In the genomic region with DNA sequence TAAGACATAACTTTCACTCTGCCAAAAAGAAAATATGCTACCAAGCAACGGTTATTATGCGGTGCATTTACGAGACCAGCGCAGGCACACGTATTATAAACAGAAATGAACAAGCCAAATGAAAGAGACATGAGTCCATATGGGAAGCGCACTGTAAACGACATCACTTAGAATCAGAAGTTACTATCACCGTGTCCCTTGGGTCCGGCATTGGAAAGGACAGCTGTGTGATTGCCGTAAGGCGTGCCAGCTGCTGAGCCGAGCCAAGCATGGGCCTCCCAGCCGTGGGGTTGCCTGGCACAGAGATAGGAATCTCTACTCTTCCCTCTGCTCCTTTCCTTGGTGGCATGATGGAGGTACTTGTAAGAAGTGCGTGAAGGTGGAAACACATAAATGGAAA, we compare ENCODE assay signal across 26 mouse cellular contexts.
DNase-seq lines count a peak whose midpoint lies in the region; ATAC-seq lines count a peak whose summit lies in the region.
"Had no signal": no experiment of that assay in that cellular context is flagged by ENCODE, and none has a peak within 500 bp of the region (broad histone marks: within the 10 kb centered on the region; RNA-seq: fewer than 3 reads in every experiment).

No protein-coding gene starts in this region.

- no peaks in the 10 kb centered on the region for H3K36me3 ChIP-seq in hindbrain, embryonic 13.5 days
- no peaks in the 10 kb centered on the region for H3K36me3 ChIP-seq in hindbrain, embryonic 12.5 days
- no peaks in the 10 kb centered on the region for H3K36me3 ChIP-seq in midbrain, embryonic 14.5 days (ENCODE audit: control insufficient read depth, insufficient read depth, low read length)
- H3K36me3 ChIP-seq in midbrain, embryonic 13.5 days = no peaks in the 10 kb centered on the region
- no peaks in the 10 kb centered on the region for H3K36me3 ChIP-seq in neural tube, embryonic 14.5 days (ENCODE audit: control insufficient read depth, insufficient read depth, low read length)
- H3K36me3 ChIP-seq: embryonic facial prominence, embryonic 13.5 days; heart, embryonic 10.5 days; kidney, embryonic 15.5 days; limb, embryonic 12.5 days; midbrain, embryonic 10.5 days; neural tube, embryonic 12.5 days had no signal

- H3K27me3 ChIP-seq in hindbrain, embryonic 13.5 days = no peaks in the 10 kb centered on the region
- H3K27me3 ChIP-seq in hindbrain, embryonic 12.5 days = no peaks in the 10 kb centered on the region
- H3K27me3 ChIP-seq in midbrain, embryonic 14.5 days (ENCODE audit: control insufficient read depth, insufficient read depth, low read length) = no peaks in the 10 kb centered on the region
- H3K27me3 ChIP-seq in midbrain, embryonic 13.5 days = no peaks in the 10 kb centered on the region
- no peaks in the 10 kb centered on the region for H3K27me3 ChIP-seq in neural tube, embryonic 14.5 days (ENCODE audit: control insufficient read depth, insufficient read depth, low read length)
- H3K27me3 ChIP-seq: embryonic facial prominence, embryonic 13.5 days; kidney, embryonic 15.5 days; limb, embryonic 12.5 days; neural tube, embryonic 12.5 days had no signal

- H3K27ac ChIP-seq in hindbrain, embryonic 13.5 days = no peak overlapping the region
- no peak overlapping the region for H3K27ac ChIP-seq in hindbrain, embryonic 12.5 days
- H3K27ac ChIP-seq in midbrain, embryonic 14.5 days (replicated peaks; ENCODE audit: low read depth, low read length) = no peak overlapping the region
- no peak overlapping the region for H3K27ac ChIP-seq in midbrain, embryonic 13.5 days
- H3K27ac ChIP-seq in neural tube, embryonic 14.5 days (ENCODE audit: low read depth, low read length) = no peak overlapping the region
- H3K27ac ChIP-seq: embryonic facial prominence, embryonic 13.5 days; heart, embryonic 10.5 days; kidney, embryonic 15.5 days; limb, embryonic 12.5 days; midbrain, embryonic 10.5 days; neural tube, embryonic 12.5 days; stomach, postnatal 0 days had no signal

- 73% methylated on average over 14 of the region's 14 CpGs for WGBS in hindbrain, embryonic 13.5 days
- WGBS in hindbrain, embryonic 12.5 days = 87% methylated on average over 14 of the region's 14 CpGs
- WGBS in midbrain, embryonic 14.5 days = 87% methylated on average over 14 of the region's 14 CpGs
- 88% methylated on average over 14 of the region's 14 CpGs for WGBS in midbrain, embryonic 13.5 days
- WGBS in neural tube, embryonic 14.5 days = 70% methylated on average over 14 of the region's 14 CpGs

- no peaks in the 10 kb centered on the region for H3K9me3 ChIP-seq in hindbrain, embryonic 13.5 days
- no peaks in the 10 kb centered on the region for H3K9me3 ChIP-seq in hindbrain, embryonic 12.5 days (replicated peaks)
- H3K9me3 ChIP-seq in midbrain, embryonic 14.5 days (ENCODE audit: control insufficient read depth, low read length) = no peaks in the 10 kb centered on the region
- H3K9me3 ChIP-seq in midbrain, embryonic 13.5 days = no peaks in the 10 kb centered on the region
- no peaks in the 10 kb centered on the region for H3K9me3 ChIP-seq in neural tube, embryonic 14.5 days (ENCODE audit: control insufficient read depth, low read length)
- H3K9me3 ChIP-seq: embryonic facial prominence, embryonic 13.5 days; heart, embryonic 10.5 days; kidney, embryonic 15.5 days; limb, embryonic 12.5 days; midbrain, embryonic 10.5 days; neural tube, embryonic 12.5 days had no signal

- H3K4me3 ChIP-seq in hindbrain, embryonic 13.5 days = no peak overlapping the region
- H3K4me3 ChIP-seq in hindbrain, embryonic 12.5 days = no peak overlapping the region
- H3K4me3 ChIP-seq in midbrain, embryonic 14.5 days (replicated peaks; ENCODE audit: low read depth, low read length) = no peak overlapping the region
- H3K4me3 ChIP-seq in midbrain, embryonic 13.5 days (replicated peaks) = no peak overlapping the region
- no peak overlapping the region for H3K4me3 ChIP-seq in neural tube, embryonic 14.5 days (ENCODE audit: low read depth, low read length)
- H3K4me3 ChIP-seq: embryonic facial prominence, embryonic 13.5 days; erythroblast, embryonic 14.5 days; heart, embryonic 10.5 days; kidney, embryonic 15.5 days; limb, embryonic 12.5 days; midbrain, embryonic 10.5 days; neural tube, embryonic 12.5 days had no signal

- H3K4me1 ChIP-seq in hindbrain, embryonic 13.5 days (replicated peaks) = peaks cover 12% of the 10 kb centered on the region
- no peaks in the 10 kb centered on the region; the same call in 1 of the 2 replicates for H3K4me1 ChIP-seq in hindbrain, embryonic 12.5 days
- no peaks in the 10 kb centered on the region for H3K4me1 ChIP-seq in midbrain, embryonic 14.5 days (ENCODE audit: control insufficient read depth, insufficient read depth, low read length)
- peaks cover 4% of the 10 kb centered on the region; the same call in 1 of the 2 replicates for H3K4me1 ChIP-seq in midbrain, embryonic 13.5 days (replicated peaks)
- H3K4me1 ChIP-seq in neural tube, embryonic 14.5 days (ENCODE audit: control insufficient read depth, insufficient read depth, low read length) = peaks cover 3% of the 10 kb centered on the region; the same call in 1 of the 2 replicates
- H3K4me1 ChIP-seq: embryonic facial prominence, embryonic 13.5 days; heart, embryonic 10.5 days; limb, embryonic 12.5 days; midbrain, embryonic 10.5 days; neural tube, embryonic 12.5 days had no signal

- peak; percentile 27 to 55 for DNase-seq in cerebellum, postnatal 4 days (ENCODE audit: low spot score in 2 of 2)
- DNase-seq in cerebellum, postnatal 25 days = no peak
- peak; percentile 26 for DNase-seq in midbrain, embryonic 14.5 days
- no peak for DNase-seq in thymus, postnatal 0 days (ENCODE audit: low spot score)
- DNase-seq: adrenal gland, postnatal 14 days; cerebellum, adult 9-10 months; embryo, embryonic 11 days; kidney, adult 11 months; kidney, postnatal 4 days; liver, postnatal 0 days; thymus, adult 2 months had no signal

- no peak overlapping the region for H3K4me2 ChIP-seq in hindbrain, embryonic 13.5 days
- H3K4me2 ChIP-seq in hindbrain, embryonic 12.5 days (replicated peaks) = no peak overlapping the region
- no peak overlapping the region for H3K4me2 ChIP-seq in midbrain, embryonic 14.5 days (ENCODE audit: low read length)
- no peak overlapping the region for H3K4me2 ChIP-seq in midbrain, embryonic 13.5 days (replicated peaks)
- no peak overlapping the region for H3K4me2 ChIP-seq in neural tube, embryonic 14.5 days (ENCODE audit: low read depth, low read length)
- H3K4me2 ChIP-seq: embryonic facial prominence, embryonic 13.5 days; kidney, embryonic 15.5 days; limb, embryonic 12.5 days; liver, embryonic 11.5 days; neural tube, embryonic 12.5 days had no signal

- no peak overlapping the region for H3K9ac ChIP-seq in hindbrain, embryonic 13.5 days
- no peak overlapping the region for H3K9ac ChIP-seq in hindbrain, embryonic 12.5 days
- H3K9ac ChIP-seq in midbrain, embryonic 14.5 days (replicated peaks; ENCODE audit: low read length) = no peak overlapping the region
- H3K9ac ChIP-seq in midbrain, embryonic 13.5 days (replicated peaks) = no peak overlapping the region
- H3K9ac ChIP-seq in neural tube, embryonic 14.5 days (replicated peaks; ENCODE audit: low read depth, low read length) = no peak overlapping the region
- H3K9ac ChIP-seq: embryonic facial prominence, embryonic 13.5 days; kidney, embryonic 15.5 days; limb, embryonic 12.5 days; liver, postnatal 0 days; neural tube, embryonic 12.5 days had no signal

- ATAC-seq in hindbrain, embryonic 13.5 days (ENCODE audit: low FRiP score) = peak; percentile 71
- no peak for ATAC-seq in hindbrain, embryonic 12.5 days (ENCODE audit: low FRiP score)
- no peak for ATAC-seq in midbrain, embryonic 14.5 days (ENCODE audit: low FRiP score, low TSS enrichment)
- no peak for ATAC-seq in midbrain, embryonic 13.5 days
- peak; percentile 83; the same call in 1 of the 2 replicates for ATAC-seq in neural tube, embryonic 14.5 days (ENCODE audit: low read depth)
- ATAC-seq: CD4-positive, CD25-positive, alpha-beta regulatory T cell, adult 4 months; liver, postnatal 0 days; lung, postnatal 0 days had no signal

Comparison
In these comparisons a context has a peak if more than half of its experiments do, and no peak if none do; other contexts are left out.
1. DNase-seq: peak in cerebellum, postnatal 4 days (2 of 2) and midbrain, embryonic 14.5 days (single experiment); none in cerebellum, postnatal 25 days (0 of 2) and thymus, postnatal 0 days (single experiment).
2. ATAC-seq: peak in hindbrain, embryonic 13.5 days (single experiment) and neural tube, embryonic 14.5 days (single experiment); none in hindbrain, embryonic 12.5 days (single experiment), midbrain, embryonic 14.5 days (single experiment) and midbrain, embryonic 13.5 days (single experiment).